Comparison of ENCODE assay signal across 8 mouse cellular contexts in the genomic region with DNA sequence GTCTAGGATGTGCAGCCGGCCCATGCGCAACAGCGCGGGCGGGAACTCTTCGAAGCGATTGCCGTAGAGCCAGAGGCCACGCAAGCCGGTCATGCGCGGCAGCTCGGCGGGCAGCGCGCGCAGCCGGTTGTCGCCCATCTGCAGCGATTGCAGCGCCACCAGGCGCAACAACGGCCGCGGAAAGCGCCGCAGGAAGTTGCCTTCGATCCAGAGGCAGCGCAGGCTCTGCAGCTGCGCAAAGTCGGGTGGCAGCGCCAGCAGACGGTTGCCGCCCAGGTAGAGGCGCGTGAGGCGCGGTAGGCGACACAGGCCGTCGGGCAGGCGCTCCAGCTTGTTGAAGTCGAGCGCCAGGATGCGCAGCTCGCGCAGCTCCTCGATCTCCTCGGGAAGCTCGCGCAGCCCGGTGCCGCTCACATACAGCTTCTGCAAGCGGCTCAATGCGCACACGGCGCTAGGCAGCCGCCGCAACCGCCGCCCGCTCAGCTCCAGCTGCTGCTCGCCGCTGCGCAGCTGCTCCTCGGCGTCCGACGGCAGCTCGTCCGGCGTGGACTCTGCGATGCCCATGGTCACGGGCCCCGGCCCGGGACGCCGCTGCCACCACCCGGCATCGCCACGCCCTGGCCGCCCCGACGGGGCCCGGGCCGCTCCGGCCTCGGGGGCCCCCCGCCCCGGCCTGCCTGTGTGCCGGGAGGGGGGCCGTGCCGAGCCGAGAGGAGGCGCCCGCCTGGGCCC. TPM values are rescaled to one million over a fixed set of nuclear protein-coding genes. Genes with fewer than 3 reads are reported as not detected.
DNase-seq lines count a peak whose midpoint lies in the region; ATAC-seq and TF ChIP-seq lines count a peak whose summit lies in the region.

A gene (minus strand): TSS at position 722 of the 732 bp plus-strand sequence.

- no peak within 1 kb of the TSS for H3K27ac ChIP-seq in kidney, embryonic 14.5 days (ENCODE audit: low read depth, low read length)
- no peak within 1 kb of the TSS for H3K27ac ChIP-seq in liver, adult 2 months (replicated peaks; ENCODE audit: insufficient read depth, low read depth, low read length)
- peak within 1 kb of the TSS; percentile 56 for H3K27ac ChIP-seq in stomach, postnatal 0 days (replicated peaks)

- H3K9ac ChIP-seq in kidney, embryonic 14.5 days (ENCODE audit: low read depth, low read length), result peak within 1 kb of the TSS; percentile 45
- no peak within 1 kb of the TSS for H3K9ac ChIP-seq in liver, adult 2 months (ENCODE audit: low read depth, low read length)
- H3K9ac ChIP-seq in stomach, postnatal 0 days (ENCODE audit: low read length), result peak within 1 kb of the TSS; percentile 50

- H3K4me3 ChIP-seq in kidney, embryonic 14.5 days (ENCODE audit: low read length), result peak within 1 kb of the TSS; percentile 50
- peak within 1 kb of the TSS; percentile 33; the same call in 1 of the 2 replicates for H3K4me3 ChIP-seq in liver, adult 2 months (ENCODE audit: insufficient read depth, low read depth, low read length)
- H3K4me3 ChIP-seq in stomach, postnatal 0 days (ENCODE audit: low read depth, low read length), result peak within 1 kb of the TSS; percentile 49

- peak within 1 kb of the TSS; percentile 97 for H3K4me2 ChIP-seq in kidney, embryonic 14.5 days (replicated peaks; ENCODE audit: low read depth, low read length)
- peak within 1 kb of the TSS; percentile 71 for H3K4me2 ChIP-seq in stomach, postnatal 0 days (replicated peaks; ENCODE audit: low read depth)

- no peaks in the 10 kb centered on the region for H3K79me2 ChIP-seq in liver, adult 2 months (ENCODE audit: control insufficient read depth, insufficient read depth, low read length)

- no peaks in the 10 kb centered on the region for H3K9me3 ChIP-seq in kidney, embryonic 14.5 days (ENCODE audit: control insufficient read depth, low read length)
- H3K9me3 ChIP-seq in stomach, postnatal 0 days (ENCODE audit: control insufficient read depth, low read length), result no peaks in the 10 kb centered on the region

- H3K4me1 ChIP-seq in kidney, embryonic 14.5 days (ENCODE audit: control insufficient read depth, insufficient read depth, low read length), result peaks cover 17% of the 10 kb centered on the region; the same call in 1 of the 2 replicates
- no peaks in the 10 kb centered on the region for H3K4me1 ChIP-seq in liver, adult 2 months (ENCODE audit: control insufficient read depth, insufficient read depth, low read length)
- H3K4me1 ChIP-seq in stomach, postnatal 0 days (replicated peaks; ENCODE audit: control insufficient read depth, insufficient read depth), result no peaks in the 10 kb centered on the region; the same call in 1 of the 2 replicates

- under 1% methylated on average over 81 of the region's 96 CpGs for WGBS in kidney, embryonic 14.5 days
- WGBS in liver, adult 2 months, result 2% methylated on average over 94 of the region's 96 CpGs
- WGBS in stomach, postnatal 0 days, result under 1% methylated on average over 84 of the region's 96 CpGs

- H3K27me3 ChIP-seq in kidney, embryonic 14.5 days (ENCODE audit: control insufficient read depth, insufficient read depth, low read length), result peaks cover 52% of the 10 kb centered on the region
- H3K27me3 ChIP-seq in liver, adult 2 months (ENCODE audit: control insufficient read depth, insufficient read depth, low read length), result peaks cover 24% of the 10 kb centered on the region
- H3K27me3 ChIP-seq in stomach, postnatal 0 days (ENCODE audit: control insufficient read depth, insufficient read depth, low read length), result peaks cover 8% of the 10 kb centered on the region

- TF ChIP-seq CTCF in liver, adult 2 months (IDR thresholded peaks at IDR 0.05; ENCODE audit: low read depth, low read length), result 0 out of 2 replicates have a peak, but pooled peaks have one; percentile 0
- peak; percentile 69 for TF ChIP-seq CTCF in stomach, postnatal 0 days (IDR thresholded peaks at IDR 0.05; ENCODE audit: low read depth)

- peak; percentile 22 for DNase-seq in MN1 (ENCODE audit: low spot score)
- DNase-seq in brain, embryonic 18.5 days (ENCODE audit: low read depth, low spot score), result peak; percentile 55
- DNase-seq in gastrocnemius, postnatal 25 days, result peak; percentile 24
- no peak for DNase-seq in liver, adult 2 months (ENCODE audit: extremely low read depth, low read depth, low spot score)
- DNase-seq in neural tube, embryonic 10.5 days (ENCODE audit: extremely low spot score, low spot score), result peak; percentile 77
- peak; percentile 85 for DNase-seq in stomach, postnatal 0 days (ENCODE audit: low spot score)
- no peak for DNase-seq in cerebellum, adult 9-10 months

- ATAC-seq in kidney, embryonic 14.5 days (ENCODE audit: low FRiP score, low TSS enrichment), result peak; percentile 45
- ATAC-seq in stomach, postnatal 0 days (ENCODE audit: low FRiP score, low TSS enrichment), result peak; percentile 67

- TF ChIP-seq POLR2A in liver, adult 2 months (IDR thresholded peaks at IDR 0.05; ENCODE audit: extremely low read depth, insufficient read depth, low read length), result no peak

- TF ChIP-seq EP300 in stomach, postnatal 0 days (optimal IDR thresholded peaks at IDR 0.05), result no peak

- H3K36me3 ChIP-seq in kidney, embryonic 14.5 days (ENCODE audit: control insufficient read depth, insufficient read depth, low read length), result no peaks in the 10 kb centered on the region
- H3K36me3 ChIP-seq in liver, adult 2 months (ENCODE audit: control insufficient read depth, insufficient read depth, low read length), result no peaks in the 10 kb centered on the region
- H3K36me3 ChIP-seq in stomach, postnatal 0 days (ENCODE audit: control insufficient read depth, insufficient read depth, low read length), result no peaks in the 10 kb centered on the region

RNA-seq across cellular contexts. Expression of the gene that starts here (rescaled TPM):
- total RNA-seq in gastrocnemius, postnatal 25 days (2021), result under 1 TPM; 0.13 to 0.38 TPM
- 0.91 and 1.0 TPM in 2 replicates for polyA plus RNA-seq in kidney, embryonic 14.5 days (2014; fragmentation: Nextera tagmentation; extraction: Ambion mirVana)
- not detected in 2 replicates for total RNA-seq in liver, adult 2 months (2014; rRNA removed)
- polyA plus RNA-seq in liver, adult 2 months (2012; rRNA removed), result not detected in 2 replicates
- polyA plus RNA-seq in stomach, postnatal 0 days (2015; fragmentation: Nextera tagmentation; extraction: Ambion mirVana), result 2.8 and 3.3 TPM in 2 replicates

Comparison
In these comparisons a context has a peak if more than half of its experiments do, and no peak if none do; other contexts are left out.
1. Peak in DNase-seq in gastrocnemius, postnatal 25 days; RNA of the gene not detected or under 1 TPM.
2. DNase-seq: peak in MN1 (single experiment), brain, embryonic 18.5 days (single experiment), neural tube, embryonic 10.5 days (single experiment) and stomach, postnatal 0 days (single experiment); none in liver, adult 2 months (single experiment) and cerebellum, adult 9-10 months (single experiment).
3. Peak in every context shown above with its lines, with median percentiles within 50 percentile points of each other: H3K4me3 ChIP-seq.